Mouse (Mus musculus): ENCODE data around the gene Wdr75.

DNA sequence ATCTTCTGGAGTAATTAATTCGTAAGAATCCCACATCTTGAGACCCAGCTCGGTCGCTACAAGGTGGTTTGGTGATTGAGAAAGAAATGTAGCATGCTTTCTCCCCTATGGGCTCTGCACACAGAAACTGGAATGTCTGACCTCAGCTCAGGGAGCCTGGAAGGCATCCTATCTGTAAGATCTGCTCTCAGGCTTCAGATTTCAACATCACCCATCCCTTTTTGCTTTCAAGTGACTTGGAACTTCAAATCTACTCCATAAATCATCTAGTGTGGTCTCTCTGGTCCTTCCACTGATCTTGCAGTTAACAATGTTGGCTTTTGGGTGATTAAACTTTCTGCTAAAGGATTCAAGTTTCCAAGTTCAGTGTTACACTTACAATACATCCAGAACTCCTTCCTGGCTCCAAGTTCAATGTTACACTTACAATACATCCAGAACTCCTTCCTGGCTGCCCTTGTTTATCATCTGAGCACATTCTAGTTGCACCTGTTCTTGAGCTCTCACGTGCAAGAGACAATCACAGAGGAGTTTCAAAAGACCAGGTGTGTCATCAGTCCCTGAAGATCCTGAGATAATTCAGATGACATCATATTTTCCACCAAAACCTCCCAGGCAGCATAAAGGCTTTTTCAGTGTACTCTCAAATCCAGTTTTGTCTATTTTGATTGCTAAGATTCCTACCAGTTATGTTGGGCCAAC, 40.5 kb downstream of the Wdr75 start:
- TF ChIP-seq POLR2A (IDR thresholded peaks at IDR 0.05; ENCODE audit: low read depth, low read length) (no peak), CTCF (IDR thresholded peaks at IDR 0.05; ENCODE audit: extremely low read depth, insufficient read length, insufficient replicate concordance, low read depth, low read length) (no peak)

Data from small intestine, adult 2 months (tissue).